1 mouse cellular context compared by ENCODE assay signal in genomic region chr11:51819964-51820363, GRCm38 (mm10).
TF ChIP-seq lines count a peak whose summit lies in the region.

No protein-coding gene starts in this region.

TF ChIP-seq in MEL, 35 proteins besides CTCF, POLR2A, EP300 and RAD21 (continued from another document):
- TF ChIP-seq ZMIZ1 (IDR thresholded peaks at IDR 0.05; ENCODE audit: low read depth, low read length), result no peak
- no peak for TF ChIP-seq MEF2A (IDR thresholded peaks at IDR 0.05; ENCODE audit: extremely low read depth, insufficient replicate concordance, low read depth, low read length, poor library complexity, severe bottlenecking)
- TF ChIP-seq USF2 (IDR thresholded peaks at IDR 0.05; ENCODE audit: borderline replicate concordance in 1 of 2, insufficient read depth in 1 of 2, low read depth in 1 of 2, low read length in 2 of 2), result no peak
- TF ChIP-seq MXI1 (IDR thresholded peaks at IDR 0.05; ENCODE audit: low read depth, low read length), result peak; percentile 75
- peak; percentile 90 for TF ChIP-seq ZC3H11A (IDR thresholded peaks at IDR 0.05; ENCODE audit: low read depth, low read length)
- peak; percentile 31; the same call in 1 of the 2 replicates for TF ChIP-seq ZNF384 (IDR thresholded peaks at IDR 0.05; ENCODE audit: low read depth, low read length)
- TF ChIP-seq MAX (IDR thresholded peaks at IDR 0.05; ENCODE audit: low read length), result peak; percentile 82
- TF ChIP-seq ETS1 (IDR thresholded peaks at IDR 0.05; ENCODE audit: low read depth, low read length), result no peak
- no peak for TF ChIP-seq JUND (IDR thresholded peaks at IDR 0.05; ENCODE audit: low read depth, low read length)
- TF ChIP-seq BHLHE40 (IDR thresholded peaks at IDR 0.05; ENCODE audit: borderline replicate concordance, low read depth, low read length), result peak; percentile 34; the same call in 1 of the 2 replicates
